Mouse (Mus musculus): ENCODE data around the gene Banf2.
A peak's percentile ranks its signal among the peaks of the same experiment; 100 is the strongest.

The Banf2 gene

GRCm38 (mm10) chr2:144092767-144093166 lies 59.9 kb downstream of the Banf2 start:
- no peak for DNase-seq (ENCODE audit: extremely low read depth, low read depth, low spot score)

DNA sequence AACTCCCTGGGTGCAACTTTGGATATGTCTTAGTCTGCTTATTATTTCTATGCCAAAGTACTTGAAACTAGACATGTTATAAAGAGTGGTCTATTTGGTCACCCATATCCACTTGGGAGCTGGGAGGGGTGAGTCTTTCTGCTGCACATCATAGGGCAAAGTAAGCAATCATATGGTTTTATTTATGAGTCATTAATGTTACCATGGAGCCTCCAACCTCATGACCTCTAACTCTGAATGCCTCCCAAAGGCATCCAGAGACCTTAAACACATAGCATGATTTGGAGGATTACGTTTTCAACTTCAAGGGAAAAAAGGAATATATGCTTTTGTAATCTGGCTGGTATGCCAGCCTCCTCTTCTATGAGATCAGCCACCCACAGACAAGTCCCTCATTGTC lies 61.9 kb downstream of the Banf2 start:
- no peak for DNase-seq (ENCODE audit: extremely low read depth, low read depth, low spot score)

GRCm38 (mm10) chr2:144101463-144101961 lies 68.7 kb downstream of the Banf2 start:
- DNase-seq (ENCODE audit: extremely low read depth, low read depth, low spot score) = no peak

GRCm38 (mm10) chr2:144107374-144107773 lies 74.5 kb downstream of the Banf2 start:
- DNase-seq (ENCODE audit: extremely low read depth, low read depth, low spot score) = no peak

- DNase-seq (ENCODE audit: extremely low read depth, low read depth, low spot score) = no peak
Measured at GRCm38 (mm10) chr2:144107810-144108209, 75.0 kb downstream of the Banf2 start.

DNA sequence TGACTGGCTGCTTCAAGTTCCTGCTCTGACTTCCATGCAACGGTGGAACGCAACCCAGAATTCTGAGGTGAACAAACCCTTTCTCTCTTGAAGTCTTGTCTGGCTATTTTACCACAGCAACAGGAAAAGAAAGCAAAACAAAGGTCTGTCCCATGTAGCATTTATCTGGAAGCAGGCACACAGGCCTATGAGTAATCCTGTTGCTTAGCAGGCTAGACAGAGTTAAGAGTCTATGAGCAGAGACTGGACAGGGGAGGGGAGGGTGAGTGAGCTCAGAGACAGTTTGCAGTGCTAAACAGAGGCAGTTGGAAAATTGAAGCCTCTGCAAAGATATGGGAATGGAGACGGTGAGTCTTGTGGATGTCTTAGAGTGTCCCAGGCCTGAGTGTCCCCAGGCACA lies 75.5 kb downstream of the Banf2 start:
- no peak for DNase-seq (ENCODE audit: extremely low read depth, low read depth, low spot score)

- DNase-seq (ENCODE audit: extremely low read depth, low read depth, low spot score) = no peak
Measured at GRCm38 (mm10) chr2:144111966-144112365, 79.1 kb downstream of the Banf2 start.

DNA sequence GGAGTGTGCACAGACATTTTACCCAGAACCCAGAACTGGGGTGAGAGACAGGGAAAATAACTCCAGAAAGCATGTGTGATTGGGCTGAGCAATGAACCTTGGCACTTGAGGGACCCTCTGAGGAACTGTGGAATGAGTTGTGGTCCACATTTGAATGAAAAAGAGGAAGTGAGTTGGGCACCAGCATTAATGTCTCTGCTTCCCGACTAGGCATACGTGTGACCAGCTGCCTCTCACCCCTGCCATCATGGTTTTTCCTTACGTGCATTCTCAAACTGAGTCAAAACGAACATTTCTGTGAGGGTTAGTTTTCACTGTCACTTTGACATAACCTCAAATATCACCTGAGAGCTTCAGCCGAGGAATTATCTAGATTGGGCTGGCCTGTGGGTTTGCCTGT lies 79.8 kb downstream of the Banf2 start:
- no peak for DNase-seq (ENCODE audit: extremely low read depth, low read depth, low spot score)

- no peak for DNase-seq (ENCODE audit: extremely low read depth, low read depth, low spot score)
Measured at GRCm38 (mm10) chr2:144118061-144118460, 85.2 kb downstream of the Banf2 start.

DNA sequence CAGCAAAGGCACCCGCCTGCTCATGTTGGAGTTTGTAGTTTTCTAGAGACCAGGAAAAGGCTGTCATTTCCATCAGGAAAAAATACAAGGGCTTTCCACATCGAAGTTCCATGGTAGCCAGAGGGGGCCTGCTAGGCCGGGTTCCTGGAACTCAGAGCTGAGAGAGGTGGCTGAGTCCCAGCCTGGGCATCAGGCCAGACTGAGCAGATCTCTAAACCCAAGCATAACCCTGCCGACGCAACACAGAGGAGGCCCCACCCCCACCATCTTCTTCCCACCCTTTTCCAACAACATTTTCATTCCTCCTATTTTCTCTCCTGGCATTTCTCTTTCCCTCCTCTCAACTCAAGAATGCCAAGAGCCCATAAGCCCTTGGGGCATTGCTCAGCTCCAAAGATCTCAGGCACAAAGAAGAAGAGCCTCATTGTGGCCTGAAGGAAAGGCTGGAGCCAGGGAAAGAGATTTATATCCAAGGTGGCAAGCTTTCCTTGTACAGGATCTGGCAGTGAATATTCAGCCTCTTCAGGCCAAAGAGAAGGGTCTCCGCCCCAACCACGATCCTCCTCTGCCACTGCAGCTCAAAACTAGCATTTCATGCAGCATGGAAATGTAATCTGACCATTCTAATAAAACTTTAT lies 87.4 kb downstream of the Banf2 start:
- DNase-seq (ENCODE audit: extremely low read depth, low read depth, low spot score) = peak; percentile 16

DNA sequence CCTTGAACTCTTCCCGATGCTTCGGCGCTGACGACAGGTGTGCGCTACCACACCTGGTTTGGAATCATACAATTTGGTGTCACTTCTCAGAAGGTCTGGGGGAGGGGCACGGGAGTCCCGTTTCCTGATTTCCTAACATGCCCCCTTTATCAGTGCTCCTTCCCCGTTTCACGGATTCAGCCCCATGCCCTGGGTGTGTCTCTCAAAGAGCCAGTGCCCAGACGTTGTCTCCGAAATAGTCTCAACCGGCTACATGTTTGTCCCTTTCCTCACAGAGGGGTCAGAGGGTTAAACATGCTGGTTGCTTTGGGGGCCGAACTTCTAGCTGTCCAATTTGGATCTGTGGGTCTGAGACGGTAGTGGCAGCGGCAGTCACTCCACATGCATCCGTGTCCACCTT lies 89.2 kb downstream of the Banf2 start:
- DNase-seq (ENCODE audit: extremely low read depth, low read depth, low spot score) = no peak
